Mouse (Mus musculus) lung, adult 2 months (tissue): ENCODE results near the gene Trit1.

ENCODE experiments used
- CTCF ChIP-seq: fragments of 200-500 bp; IDR thresholded peaks from 2 replicates; pipeline ENCODE4 v1.5.1; 2011; ENCODE audit warnings: mild to moderate bottlenecking, low read length, control low read depth; ENCODE audit not compliant: insufficient read depth
- POLR2A ChIP-seq: fragments of 200-500 bp; IDR thresholded peaks from 2 replicates; pipeline ENCODE4 v1.6.1; 2011; ENCODE audit warnings: low read depth, mild to moderate bottlenecking, control low read depth, low read length, borderline replicate concordance; ENCODE audit errors: extremely low read depth

GRCm38 (mm10) chr4:122981238-122981637 lies 35.2 kb upstream of the Trit1 start:
- TF ChIP-seq CTCF (no peak), POLR2A (no peak)
